Mouse (Mus musculus) MEL (cell line): ENCODE measurements at regions not wholly inside any gene's neighbourhood (a gene's known extent, or its start where the extent isn't known, plus 50 kb on each side); places are given as distances from the start of the nearest gene placed in this dataset.

Experiments
- DNase-seq: peaks from one replicate; pipeline ENCODE4 v3.0.0; 2011; ENCODE audit warnings: low read depth, low spot score
- H3K27ac ChIP-seq: 2 replicates; pipeline ENCODE4 v1.5.1; 2012; ENCODE audit warnings: low read depth, mild to moderate bottlenecking, control low read depth, low read length, moderate library complexity; ENCODE audit not compliant: control insufficient read depth
- H3K27me3 ChIP-seq, 2 experiments: fragments of 150-350 bp in 1 of 2; sonication (generic) in 1 of 2; 2 replicates each; pipeline ENCODE4 v1.6.1; 2012; ENCODE audit warnings: low read length in 2 of 2, mild to moderate bottlenecking in 2 of 2, improper control_type of control experiment in 1 of 2, moderate library complexity in 1 of 2; ENCODE audit not compliant: insufficient read depth in 2 of 2, control insufficient read depth in 1 of 2
- H3K36me3 ChIP-seq, 2 experiments: 2 replicates each; pipeline ENCODE4 v1.6.1; 2012 to 2014; ENCODE audit warnings: low read length in 2 of 2, improper control_type of control experiment in 1 of 2, inconsistent platforms in 1 of 2, mild to moderate bottlenecking in 1 of 2; ENCODE audit not compliant: insufficient read depth in 2 of 2, control insufficient read depth in 1 of 2
- H3K4me1 ChIP-seq, 2 experiments: fragments of 150-350 bp in 1 of 2; sonication (generic) in 1 of 2; 2 replicates each; pipeline ENCODE4 v1.6.1; 2012; ENCODE audit warnings: low read length in 2 of 2, improper control_type of control experiment in 1 of 2, mild to moderate bottlenecking in 1 of 2; ENCODE audit not compliant: insufficient read depth in 2 of 2, control insufficient read depth in 1 of 2
- H3K4me3 ChIP-seq, 2 experiments: fragments of 150-350 bp in 1 of 2; sonication (generic) in 1 of 2; 2 replicates each; pipeline ENCODE4 v1.5.1; 2012; ENCODE audit warnings: low read depth in 2 of 2, low read length in 2 of 2, mild to moderate bottlenecking in 2 of 2, moderate library complexity in 2 of 2, control low read depth in 1 of 2, improper control_type of control experiment in 1 of 2; ENCODE audit not compliant: control insufficient read depth in 1 of 2, insufficient read depth in 1 of 2
- H3K79me2 ChIP-seq: 2 replicates; pipeline ENCODE4 v1.6.1; 2012; ENCODE audit warnings: mild to moderate bottlenecking, low read length, moderate library complexity; ENCODE audit not compliant: control insufficient read depth, poor library complexity, insufficient read depth
- H3K9ac ChIP-seq: 2 replicates; pipeline ENCODE4 v1.6.1; 2012; ENCODE audit warnings: low read depth, mild to moderate bottlenecking, control low read depth, low read length, moderate library complexity; ENCODE audit not compliant: control insufficient read depth, poor library complexity, severe bottlenecking
- H3K9me3 ChIP-seq: fragments of 150-350 bp; sonication (generic); replicated peaks from 2 replicates; pipeline ENCODE4 v1.6.1; 2012; ENCODE audit warnings: mild to moderate bottlenecking, low read length, improper control_type of control experiment, moderate library complexity; ENCODE audit not compliant: insufficient read depth
- CTCF ChIP-seq, 3 experiments: IDR thresholded peaks in 2 of 3; conservative IDR thresholded peaks in 1 of 3; 2 replicates each; pipeline ENCODE4 v1.5.1; 2011 to 2012; ENCODE audit warnings: low read length in 3 of 3, low read depth in 2 of 3, mild to moderate bottlenecking in 2 of 3, improper control_type of control experiment in 1 of 3, inconsistent platforms in 1 of 3, mixed read lengths in 1 of 3, moderate library complexity in 1 of 3; ENCODE audit not compliant: control insufficient read depth in 1 of 3, insufficient read depth in 1 of 3, poor library complexity in 1 of 3, severe bottlenecking in 1 of 3
- EP300 ChIP-seq, 2 experiments: IDR thresholded peaks; 2 replicates each; pipeline ENCODE4 v1.6.1; 2011; ENCODE audit warnings: improper control_type of control experiment in 2 of 2, low read length in 2 of 2, low read depth in 1 of 2, mild to moderate bottlenecking in 1 of 2
- ETS1 ChIP-seq: IDR thresholded peaks from 2 replicates; pipeline ENCODE4 v1.6.1; 2012; ENCODE audit warnings: low read depth, mild to moderate bottlenecking, inconsistent platforms, low read length, improper control_type of control experiment, moderate library complexity
- GATA1 ChIP-seq: IDR thresholded peaks from 2 replicates; pipeline ENCODE4 v1.6.1; 2011; ENCODE audit warnings: low read depth, low read length, improper control_type of control experiment
- JUND ChIP-seq: IDR thresholded peaks from 2 replicates; pipeline ENCODE4 v1.6.1; 2011; ENCODE audit warnings: low read depth, mild to moderate bottlenecking, improper control_type of control experiment, low read length
- MAFK ChIP-seq: IDR thresholded peaks from 2 replicates; pipeline ENCODE4 v1.6.1; 2011; ENCODE audit warnings: low read depth, mild to moderate bottlenecking, low read length, improper control_type of control experiment, borderline replicate concordance
- MEF2A ChIP-seq: IDR thresholded peaks from 2 replicates; pipeline ENCODE4 v1.6.1; 2014; ENCODE audit warnings: low read depth, mild to moderate bottlenecking, inconsistent platforms, low read length, improper control_type of control experiment; ENCODE audit not compliant: poor library complexity, insufficient replicate concordance, severe bottlenecking; ENCODE audit errors: extremely low read depth
- NELFE ChIP-seq: IDR thresholded peaks from 2 replicates; pipeline ENCODE4 v1.6.1; 2011; ENCODE audit warnings: low read depth, low read length, improper control_type of control experiment
- SIN3A ChIP-seq: IDR thresholded peaks from 2 replicates; pipeline ENCODE4 v1.6.1; 2012; ENCODE audit warnings: low read length, improper control_type of control experiment, inconsistent platforms
- TBP ChIP-seq: IDR thresholded peaks from 2 replicates; pipeline ENCODE4 v1.8.0; 2011; ENCODE audit warnings: low read depth, low read length, improper control_type of control experiment

- no peak overlapping the region for H3K27ac ChIP-seq
- TF ChIP-seq SIN3A, result no peak
- no peak for TF ChIP-seq NELFE
- TF ChIP-seq, all 39 proteins: peak for 0
- Histone ChIP-seq H3K27me3 (no peaks in the 10 kb centered on the region), H3K9me3 (no peaks in the 10 kb centered on the region), H3K4me1 (no peaks in the 10 kb centered on the region), H3K9ac (no peak overlapping the region), H3K4me3 (no peak overlapping the region), H3K36me3 (no peaks in the 10 kb centered on the region; a peak in 1 of 4 replicates), H3K79me2 (no peaks in the 10 kb centered on the region)
- DNase-seq, result no peak
Measured at GRCm38 (mm10) chr6:37730500-37731239, 139.9 kb upstream of the Trim24 start.

GRCm38 (mm10) chr6:37732385-37732784 lies 138.2 kb upstream of the Trim24 start:
- H3K36me3 ChIP-seq, result no peaks in the 10 kb centered on the region; a peak in 1 of 4 replicates
- no peak overlapping the region for H3K27ac ChIP-seq
- no peaks in the 10 kb centered on the region for H3K9me3 ChIP-seq
- no peak overlapping the region for H3K9ac ChIP-seq
- H3K27me3 ChIP-seq, result no peaks in the 10 kb centered on the region
- H3K4me3 ChIP-seq, result no peak overlapping the region
- H3K4me1 ChIP-seq, result no peaks in the 10 kb centered on the region
- DNase-seq, result peak; percentile 65
- no peaks in the 10 kb centered on the region for H3K79me2 ChIP-seq
- TF ChIP-seq MEF2A (peak; percentile 63; the same call in 1 of the 2 replicates), EP300 (IDR thresholded peaks at IDR 0.05; ENCODE audit: low read depth in 1 of 2, low read length in 2 of 2) (peak; percentile 28 to 34; a peak in 1 of 4 replicates), GATA1 (no peak), ETS1 (peak; percentile 71), JUND (peak; percentile 87)

DNA sequence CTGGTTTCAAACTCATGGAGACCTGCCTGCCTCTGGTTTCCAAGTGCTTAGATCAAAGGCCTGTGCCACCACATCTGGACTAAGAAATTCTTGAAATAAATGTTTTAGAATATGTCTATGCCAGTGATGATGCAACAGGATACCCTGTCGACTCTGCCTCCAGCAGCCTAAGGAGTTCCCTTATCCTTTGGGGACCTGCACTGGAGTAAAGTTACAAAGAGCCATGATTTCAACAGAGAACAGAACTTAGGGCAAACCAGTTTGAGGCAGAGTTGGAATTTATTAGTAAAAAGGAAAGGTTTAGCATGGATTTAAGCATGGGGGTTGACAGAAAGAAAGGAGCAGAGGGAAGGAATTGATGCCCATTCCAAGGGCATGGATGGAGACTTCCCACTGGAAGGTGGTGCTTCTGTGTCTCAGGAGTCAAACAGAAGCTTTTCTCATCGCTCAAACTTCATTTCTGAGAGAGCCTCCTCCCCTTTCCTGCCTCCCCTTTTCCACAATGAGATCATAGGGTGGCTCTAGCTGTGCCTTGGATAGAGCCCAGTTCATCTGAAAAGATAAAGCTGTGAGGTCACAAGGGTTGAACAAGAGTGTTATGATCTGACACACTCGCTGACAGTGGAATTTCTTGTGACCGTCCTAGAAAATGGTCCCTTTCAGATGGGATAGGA lies 135.2 kb upstream of the Trim24 start:
- DNase-seq, result no peak
- Histone ChIP-seq H3K9me3 (no peaks in the 10 kb centered on the region), H3K27ac (no peak overlapping the region), H3K4me3 (no peak overlapping the region), H3K9ac (no peak overlapping the region), H3K27me3 (no peaks in the 10 kb centered on the region), H3K4me1 (no peaks in the 10 kb centered on the region), H3K36me3 (no peaks in the 10 kb centered on the region; a peak in 1 of 4 replicates), H3K79me2 (no peaks in the 10 kb centered on the region)
- no peak for TF ChIP-seq TBP
- TF ChIP-seq CTCF (IDR thresholded peaks at IDR 0.05 in 2 of 3, conservative IDR thresholded peaks at IDR 0.05 in 1 of 3; ENCODE audit: control insufficient read depth in 1 of 3, insufficient read depth in 1 of 3, low read depth in 2 of 3, low read length in 3 of 3, poor library complexity in 1 of 3, severe bottlenecking in 1 of 3), result no peak
- TF ChIP-seq MAFK, result no peak
